Mouse (Mus musculus) heart, adult 2 months (tissue): ENCODE results near the gene Ankrd13a. TPM values are rescaled to one million over a fixed set of nuclear protein-coding genes. Genes with fewer than 3 reads are reported as not detected.

Experiments
- DNase-seq, 2 experiments: peaks; one replicate each; pipeline ENCODE4 v3.0.0; 2021
- H3K27ac ChIP-seq: fragments of 200-600 bp; 2 replicates; pipeline ENCODE4 v1.8.1; 2022
- H3K27me3 ChIP-seq: fragments of 200-500 bp; 2 replicates; pipeline ENCODE4 v1.6.1; 2012; ENCODE audit warnings: mild to moderate bottlenecking, low read length, inconsistent platforms, mixed read lengths; ENCODE audit not compliant: control insufficient read depth, insufficient read depth
- H3K36me3 ChIP-seq: fragments of 200-500 bp; 2 replicates; pipeline ENCODE4 v1.6.1; 2012; ENCODE audit warnings: low read length, inconsistent platforms; ENCODE audit not compliant: control insufficient read depth, insufficient read depth
- H3K4me1 ChIP-seq: fragments of 200-500 bp; 2 replicates; pipeline ENCODE4 v1.6.1; 2011; ENCODE audit warnings: low read length; ENCODE audit not compliant: control insufficient read depth, insufficient read depth
- H3K4me3 ChIP-seq: fragments of 200-600 bp; 2 replicates; pipeline ENCODE4 v1.8.1; 2022
- H3K79me2 ChIP-seq: fragments of 200-500 bp; replicated peaks from 2 replicates; pipeline ENCODE4 v1.6.1; 2012; ENCODE audit warnings: mild to moderate bottlenecking, inconsistent platforms, low read length, moderate library complexity, mixed read lengths; ENCODE audit not compliant: control insufficient read depth, insufficient read depth
- H3K9ac ChIP-seq: fragments of 200-500 bp; 2 replicates; pipeline ENCODE4 v1.6.1; 2012; ENCODE audit warnings: low read depth, mild to moderate bottlenecking, control low read depth, inconsistent platforms, low read length, mixed read lengths
- CTCF ChIP-seq: fragments of 200-600 bp; IDR thresholded peaks from 2 replicates; pipeline ENCODE4 v1.8.1; 2022; ENCODE audit warnings: antibody characterized with exemption, mild to moderate bottlenecking, moderate library complexity
- EP300 ChIP-seq: fragments of 200-500 bp; IDR thresholded peaks from 2 replicates; pipeline ENCODE4 v1.6.1; 2011; ENCODE audit warnings: low read depth, low read length, control low read depth; ENCODE audit not compliant: insufficient read depth
- POLR2A ChIP-seq: fragments of 200-500 bp; IDR thresholded peaks from 2 replicates; pipeline ENCODE4 v1.6.1; 2011; ENCODE audit warnings: mild to moderate bottlenecking, low read depth, low read length, control low read depth; ENCODE audit not compliant: insufficient read depth
- WGBS: fragments of 180-500 bp; shearing (Covaris S2); methylation state at CpG from one replicate; pipeline ENCODE4 v1.1.7; 2018; 5-methylcytosine and 5-hydroxymethylcytosine counted together
- intact Hi-C: fragments of 180-260 bp; cut with DNase I; formaldehyde crosslinking; loops from one replicate; pipeline ENCODE4 v1.15.1; 2025
- polyA plus RNA-seq: library from polyadenylated mRNA; depleted of rRNA; stranded (reverse); fragments of >200 nt; gene quantifications from 2 replicates; pipeline ENCODE4 v1.2.3, GENCODE M21; 2012
- total RNA-seq, 2 experiments: library from RNA; stranded (reverse); gene quantifications; 2 replicates each; pipeline ENCODE4 v1.2.3; 2021

The Ankrd13a gene
- total and polyA plus RNA-seq, 3 experiments = 21.3 to 32.9 (median 31.4) TPM

DNA sequence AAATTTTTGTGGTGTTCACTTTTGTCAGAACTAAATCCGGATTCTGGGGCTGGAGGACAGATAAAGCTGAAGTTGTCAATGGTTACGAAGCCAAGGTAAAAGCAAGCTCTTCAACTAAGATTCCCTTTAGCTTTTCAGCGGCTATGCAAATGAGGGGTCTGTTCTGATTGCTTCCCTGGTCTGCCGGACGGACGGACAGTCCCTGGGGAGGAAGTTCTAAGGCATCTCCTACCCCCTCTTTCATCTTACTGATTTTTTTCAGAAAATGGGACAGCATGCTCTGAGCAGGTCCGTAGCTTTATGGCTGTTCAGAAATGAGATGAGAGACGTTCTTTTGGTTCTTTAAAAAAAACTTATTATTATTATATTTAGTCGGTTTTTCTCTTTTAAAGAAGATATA is 21.2 kb downstream of the Ankrd13a start:
- TF ChIP-seq POLR2A = no peak
- no peak for TF ChIP-seq CTCF
- no peak for TF ChIP-seq EP300
- intact Hi-C loops = no loop called here
- 59% methylated on average over 9 of the region's 9 CpGs for whole genome bisulfite sequencing
- peaks cover 9% of the 10 kb centered on the region for H3K4me1 ChIP-seq
- peaks cover 4% of the 10 kb centered on the region; the same call in 1 of the 2 replicates for H3K36me3 ChIP-seq
- no peak for DNase-seq
- no peak overlapping the region for H3K27ac ChIP-seq
- no peak overlapping the region for H3K9ac ChIP-seq
- no peak overlapping the region for H3K4me3 ChIP-seq
- H3K27me3 ChIP-seq = no peaks in the 10 kb centered on the region
- no peaks in the 10 kb centered on the region for H3K79me2 ChIP-seq

DNA sequence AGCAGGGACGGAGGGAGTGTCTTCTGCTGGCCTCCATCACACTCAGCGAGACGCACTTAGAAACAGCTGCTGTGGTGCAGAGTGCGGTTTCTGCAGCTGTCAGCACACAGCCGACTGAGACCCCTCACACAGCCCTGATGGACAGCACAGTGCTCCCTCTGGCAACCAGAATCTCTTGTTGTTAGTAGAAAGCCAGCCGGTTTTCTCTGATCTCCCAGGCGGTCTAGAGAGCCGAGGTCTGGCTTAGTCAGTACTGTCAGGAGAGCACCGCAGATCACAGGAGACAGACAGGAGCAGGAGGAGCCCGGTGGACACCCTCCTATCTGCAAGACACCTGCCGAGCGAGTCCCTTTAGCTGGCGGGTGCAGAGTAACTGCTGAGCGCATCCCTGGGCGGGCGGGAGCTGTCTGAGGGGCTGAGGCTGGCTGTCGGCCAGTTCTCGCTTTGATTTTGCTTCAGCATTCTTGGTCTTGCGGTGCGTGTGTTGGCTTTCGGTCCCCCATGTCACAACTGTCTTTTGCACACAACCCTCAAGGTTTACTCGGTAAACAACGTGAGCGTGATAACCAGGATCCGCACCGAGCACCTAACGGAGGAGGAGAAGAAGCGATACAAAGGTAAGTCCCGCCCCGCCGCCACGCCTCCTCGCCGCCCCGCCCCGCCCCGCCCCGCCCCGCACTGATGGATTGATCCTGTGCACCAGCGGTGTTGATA is 22.0 kb downstream of the Ankrd13a start:
- peaks cover 4% of the 10 kb centered on the region; the same call in 1 of the 2 replicates for H3K36me3 ChIP-seq
- TF ChIP-seq POLR2A = no peak
- no peak for TF ChIP-seq CTCF
- TF ChIP-seq EP300 = no peak
- DNase-seq = no peak
- peaks cover 9% of the 10 kb centered on the region for H3K4me1 ChIP-seq
- WGBS = 52% methylated on average over 40 of the region's 40 CpGs
- no peak overlapping the region for H3K27ac ChIP-seq
- no peaks in the 10 kb centered on the region for H3K27me3 ChIP-seq
- intact Hi-C loops = no loop called here
- no peak overlapping the region for H3K9ac ChIP-seq
- H3K79me2 ChIP-seq = no peaks in the 10 kb centered on the region
- H3K4me3 ChIP-seq = no peak overlapping the region

DNA sequence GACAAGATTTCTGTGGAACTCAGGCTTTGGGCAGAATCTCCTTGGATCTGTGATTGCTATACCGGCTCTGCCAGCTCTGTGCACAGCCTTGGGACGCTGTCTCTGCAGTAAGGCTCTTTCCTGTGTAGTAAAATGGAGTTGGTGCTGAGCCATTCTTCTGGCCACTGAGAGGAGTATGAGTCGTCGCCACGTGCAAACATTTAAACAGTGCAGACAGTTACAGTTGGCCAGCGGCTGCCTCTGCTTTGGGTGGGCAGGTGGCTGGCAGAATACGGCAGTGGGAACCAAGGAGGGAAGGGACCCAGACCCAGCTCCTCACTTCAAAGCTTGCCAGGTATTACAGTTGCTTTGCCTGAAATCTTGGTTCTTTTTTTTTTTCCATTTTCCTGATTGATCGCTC is 22.8 kb downstream of the Ankrd13a start:
- Histone ChIP-seq H3K36me3 (peaks cover 4% of the 10 kb centered on the region; the same call in 1 of the 2 replicates), H3K27me3 (no peaks in the 10 kb centered on the region), H3K9ac (no peak overlapping the region), H3K27ac (no peak overlapping the region), H3K4me3 (no peak overlapping the region), H3K79me2 (no peaks in the 10 kb centered on the region), H3K4me1 (peaks cover 9% of the 10 kb centered on the region)
- WGBS = 88% methylated on average over 8 of the region's 8 CpGs
- intact Hi-C loops = no loop called here
- no peak for DNase-seq
- TF ChIP-seq CTCF = no peak
- TF ChIP-seq EP300 = no peak
- no peak for TF ChIP-seq POLR2A

DNA sequence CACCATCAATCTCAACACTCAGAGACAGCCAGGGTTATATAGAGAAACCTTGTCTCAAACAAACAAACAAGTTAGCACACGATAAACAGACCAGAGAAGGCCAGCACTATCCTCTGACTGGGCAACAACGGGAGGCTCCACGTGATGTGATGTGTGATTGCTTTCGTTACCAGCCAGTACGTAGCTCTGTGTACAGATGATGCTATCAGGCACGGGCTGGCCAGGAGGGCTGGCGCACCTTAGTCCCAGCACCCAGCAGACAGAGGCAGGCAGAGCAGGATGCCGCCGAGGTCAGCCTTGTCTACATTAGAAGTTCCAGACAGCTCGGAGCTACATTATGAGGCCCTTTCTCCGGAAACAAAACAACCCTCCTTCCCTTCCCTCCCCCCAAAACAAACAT is 25.4 kb downstream of the Ankrd13a start:
- TF ChIP-seq POLR2A (no peak), EP300 (no peak), CTCF (no peak)
- Histone ChIP-seq H3K9ac (no peak overlapping the region), H3K4me1 (peaks cover 7% of the 10 kb centered on the region), H3K36me3 (no peaks in the 10 kb centered on the region), H3K27ac (no peak overlapping the region), H3K4me3 (no peak overlapping the region), H3K27me3 (no peaks in the 10 kb centered on the region), H3K79me2 (no peaks in the 10 kb centered on the region)
- DNase-seq = no peak
- WGBS = 74% methylated on average over 11 of the region's 11 CpGs
- intact Hi-C loops = no loop called here

DNA sequence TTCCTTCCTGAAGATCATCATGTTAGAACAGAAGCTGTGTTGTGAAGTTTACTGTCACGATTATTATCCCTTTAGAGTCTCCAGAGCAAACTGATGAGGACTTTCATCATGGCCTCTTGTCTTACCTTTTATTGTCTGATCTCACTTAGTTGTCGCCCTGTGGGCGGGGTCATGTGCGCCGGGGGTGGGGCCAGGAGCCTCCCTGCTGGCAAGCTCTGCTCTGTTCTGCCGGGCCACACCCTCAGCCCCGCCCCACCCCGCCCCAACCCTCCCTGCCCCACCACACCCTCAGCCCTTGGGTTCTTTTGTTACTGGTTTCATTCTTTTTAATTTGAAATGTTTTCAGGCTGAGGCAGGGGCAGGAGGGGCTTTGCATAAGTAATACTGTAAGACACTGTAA is 26.6 kb downstream of the Ankrd13a start:
- intact Hi-C loops = no loop called here
- H3K9ac ChIP-seq = no peak overlapping the region

DNA sequence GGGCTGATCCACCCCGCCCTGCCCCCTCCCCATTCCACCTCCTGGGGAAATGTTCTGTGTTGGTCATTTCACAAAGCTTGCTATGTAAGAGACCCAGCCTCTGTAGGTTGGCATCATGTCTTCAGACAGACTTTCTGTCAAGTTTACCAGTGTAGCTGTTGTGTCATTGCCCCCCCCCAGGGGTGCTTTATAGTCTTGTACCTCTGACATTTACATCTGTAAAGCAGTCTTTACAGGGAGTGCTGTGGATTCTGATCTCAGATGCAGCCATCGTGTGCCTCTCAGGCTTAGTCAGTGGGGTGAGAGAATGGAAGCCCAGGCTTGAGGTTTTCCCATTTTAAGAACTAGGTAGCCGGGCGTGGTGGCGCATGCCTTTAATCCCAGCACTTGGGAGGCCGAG is 27.4 kb downstream of the Ankrd13a start:
- no peak for DNase-seq
- Histone ChIP-seq H3K9ac (no peak overlapping the region), H3K4me3 (no peak overlapping the region), H3K4me1 (peaks cover 4% of the 10 kb centered on the region), H3K79me2 (no peaks in the 10 kb centered on the region), H3K27ac (no peak overlapping the region), H3K36me3 (no peaks in the 10 kb centered on the region), H3K27me3 (no peaks in the 10 kb centered on the region)
- no peak for TF ChIP-seq CTCF
- no peak for TF ChIP-seq POLR2A
- no peak for TF ChIP-seq EP300
- 94% methylated on average over 6 of the region's 6 CpGs for WGBS
- intact Hi-C loops = no loop called here

More for the DNA sequence above, 26.6 kb downstream of the Ankrd13a start:
- no peak for TF ChIP-seq EP300
- no peak for TF ChIP-seq CTCF
- no peak for TF ChIP-seq POLR2A
- H3K36me3 ChIP-seq = no peaks in the 10 kb centered on the region
- no peak overlapping the region for H3K4me3 ChIP-seq
- H3K4me1 ChIP-seq = no peaks in the 10 kb centered on the region; the same call in 1 of the 2 replicates
- WGBS = 37% methylated on average over 8 of the region's 8 CpGs
- H3K27me3 ChIP-seq = no peaks in the 10 kb centered on the region
- no peaks in the 10 kb centered on the region for H3K79me2 ChIP-seq
- no peak overlapping the region for H3K27ac ChIP-seq
- no peak for DNase-seq
